Mouse (Mus musculus) thymus, adult 2 months (tissue): Measurements from ENCODE around the gene Lhcgr. TPM values are rescaled to one million over a fixed set of nuclear protein-coding genes. Genes with fewer than 3 reads are reported as not detected.

Experiments used
- DNase-seq: peaks from one replicate; pipeline ENCODE4 v3.0.0; 2021
- H3K27ac ChIP-seq: fragments of 200-500 bp; 2 replicates; pipeline ENCODE4 v1.5.1; 2012; ENCODE audit warnings: low read length, control low read depth; ENCODE audit not compliant: control insufficient read depth, insufficient read depth
- H3K27me3 ChIP-seq: fragments of 200-500 bp; 2 replicates; pipeline ENCODE4 v1.6.1; 2012; ENCODE audit warnings: mild to moderate bottlenecking, low read length, moderate library complexity, mixed read lengths; ENCODE audit not compliant: control insufficient read depth, insufficient read depth
- H3K36me3 ChIP-seq: fragments of 200-500 bp; 2 replicates; pipeline ENCODE4 v1.6.1; 2012; ENCODE audit warnings: mild to moderate bottlenecking, low read length, moderate library complexity; ENCODE audit not compliant: control insufficient read depth, insufficient read depth
- H3K4me1 ChIP-seq: fragments of 200-500 bp; replicated peaks from 2 replicates; pipeline ENCODE4 v1.6.1; 2012; ENCODE audit warnings: low read length; ENCODE audit not compliant: control insufficient read depth, insufficient read depth
- H3K4me3 ChIP-seq: fragments of 200-500 bp; 2 replicates; pipeline ENCODE4 v1.5.1; 2012; ENCODE audit warnings: mild to moderate bottlenecking, low read length, control low read depth, moderate library complexity; ENCODE audit not compliant: control insufficient read depth, insufficient read depth
- CTCF ChIP-seq: fragments of 200-500 bp; IDR thresholded peaks from 2 replicates; pipeline ENCODE4 v1.5.1; 2012; ENCODE audit warnings: mild to moderate bottlenecking, control low read depth, low read length, moderate library complexity, borderline replicate concordance; ENCODE audit not compliant: control insufficient read depth, poor library complexity, insufficient read depth; ENCODE audit errors: extremely low read depth
- POLR2A ChIP-seq: fragments of 200-500 bp; IDR thresholded peaks from 2 replicates; pipeline ENCODE4 v1.6.1; 2012; ENCODE audit warnings: mild to moderate bottlenecking, low read length, control low read depth, moderate library complexity; ENCODE audit not compliant: control insufficient read depth, poor library complexity, insufficient read depth; ENCODE audit errors: extremely low read depth
- WGBS: fragments of 180-500 bp; shearing (Covaris S2); methylation state at CpG from one replicate; pipeline ENCODE4 v1.1.7; 2018; 5-methylcytosine and 5-hydroxymethylcytosine counted together
- polyA plus RNA-seq: library from polyadenylated mRNA; depleted of rRNA; stranded (reverse); fragments of >200 nt; gene quantifications from 2 replicates; pipeline ENCODE4 v1.2.3, GENCODE M21; 2012

The Lhcgr gene
- polyA plus RNA-seq, 1 experiment: 0.11 TPM

DNA sequence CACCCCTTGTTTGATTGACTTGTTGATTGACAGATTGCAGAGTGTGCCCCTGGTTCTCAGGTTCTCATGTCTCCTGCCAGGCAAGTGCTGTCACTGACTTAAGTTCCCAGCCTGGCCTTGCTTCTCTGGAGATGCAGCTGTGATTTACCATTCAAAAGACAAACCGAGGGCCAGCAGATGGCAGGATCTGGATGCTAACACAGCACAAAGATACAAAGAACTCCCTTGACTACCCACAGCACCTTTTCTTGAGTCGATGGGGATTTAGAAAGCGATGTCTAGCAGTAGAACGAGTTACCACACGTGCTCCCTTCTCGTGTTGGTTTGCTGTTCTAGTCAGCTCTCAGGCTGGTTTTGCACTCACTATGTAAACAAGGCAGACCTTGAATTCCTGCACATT is 4.9 kb downstream of the Lhcgr start:
- DNase-seq: no peak
- Histone ChIP-seq H3K36me3 (no peaks in the 10 kb centered on the region), H3K4me3 (no peak overlapping the region), H3K27ac (no peak overlapping the region), H3K4me1 (no peaks in the 10 kb centered on the region), H3K27me3 (no peaks in the 10 kb centered on the region)
- WGBS: 87% methylated on average over 6 of the region's 6 CpGs
- no peak for TF ChIP-seq POLR2A
- no peak for TF ChIP-seq CTCF

DNA sequence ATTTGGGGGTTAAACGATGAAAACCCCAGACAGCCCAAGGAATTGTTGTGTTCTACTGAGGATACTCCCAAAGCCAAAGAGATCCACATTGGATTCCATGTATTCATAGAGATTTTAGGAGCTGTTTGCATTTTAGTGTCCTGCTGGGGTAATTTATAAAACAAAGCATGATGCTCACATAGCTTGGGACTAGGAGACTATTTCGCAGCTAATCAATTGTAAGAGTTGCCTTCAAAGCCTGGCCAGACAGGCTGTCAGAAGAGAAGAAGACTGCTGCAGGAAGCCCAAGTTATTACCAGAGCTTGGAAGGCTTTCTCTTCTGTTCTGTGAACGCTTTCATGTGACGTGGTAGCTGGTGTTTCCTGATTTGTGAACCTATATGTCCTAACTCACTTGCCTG is 5.4 kb downstream of the Lhcgr start:
- no peaks in the 10 kb centered on the region for H3K4me1 ChIP-seq
- no peak for TF ChIP-seq CTCF
- no peak for TF ChIP-seq POLR2A
- no peaks in the 10 kb centered on the region for H3K27me3 ChIP-seq
- H3K4me3 ChIP-seq: no peak overlapping the region
- no peak overlapping the region for H3K27ac ChIP-seq
- 91% methylated on average over 4 of the region's 4 CpGs for WGBS
- no peak for DNase-seq
- H3K36me3 ChIP-seq: no peaks in the 10 kb centered on the region

GRCm38 (mm10) chr17:88779148-88779547 is 12.6 kb downstream of the Lhcgr start:
- H3K27ac ChIP-seq: no peak overlapping the region
- 73% methylated on average over 3 of the region's 3 CpGs for whole genome bisulfite sequencing
- H3K4me3 ChIP-seq: no peak overlapping the region
- no peaks in the 10 kb centered on the region for H3K27me3 ChIP-seq
- DNase-seq: no peak
- no peaks in the 10 kb centered on the region for H3K36me3 ChIP-seq
- TF ChIP-seq CTCF (no peak), POLR2A (no peak)
- H3K4me1 ChIP-seq: no peaks in the 10 kb centered on the region

DNA sequence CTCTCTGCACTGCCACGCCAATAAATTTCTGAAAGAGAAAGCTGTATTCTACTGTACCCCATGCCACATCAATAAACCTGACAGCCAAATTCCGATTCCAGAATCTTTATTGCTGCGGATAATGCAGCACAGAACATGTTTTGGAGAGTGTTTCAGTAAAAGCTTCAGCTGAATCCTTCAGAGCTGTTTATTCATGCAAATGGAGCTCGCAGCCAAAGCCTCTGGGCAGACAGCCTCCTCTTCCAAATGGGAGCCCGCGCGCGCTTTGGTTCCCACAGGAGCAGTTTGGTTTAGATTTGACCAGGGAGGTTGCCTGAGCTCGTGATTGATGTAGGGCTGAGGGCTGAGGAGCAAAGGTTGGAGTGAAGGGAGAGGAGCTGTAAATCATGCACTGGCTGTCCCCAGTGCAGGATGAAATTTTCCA is 17.7 kb downstream of the Lhcgr start:
- Histone ChIP-seq H3K36me3 (no peaks in the 10 kb centered on the region), H3K27me3 (no peaks in the 10 kb centered on the region), H3K4me3 (no peak overlapping the region), H3K27ac (no peak overlapping the region), H3K4me1 (no peaks in the 10 kb centered on the region)
- no peak for TF ChIP-seq CTCF
- no peak for TF ChIP-seq POLR2A
- DNase-seq: no peak
- WGBS: 84% methylated on average over 9 of the region's 9 CpGs

GRCm38 (mm10) chr17:88770081-88770480 is 21.7 kb downstream of the Lhcgr start:
- Histone ChIP-seq H3K27ac (no peak overlapping the region), H3K4me3 (no peak overlapping the region), H3K27me3 (no peaks in the 10 kb centered on the region), H3K4me1 (no peaks in the 10 kb centered on the region), H3K36me3 (no peaks in the 10 kb centered on the region)
- TF ChIP-seq CTCF: no peak
- no peak for TF ChIP-seq POLR2A
- DNase-seq: no peak
- WGBS: 94% methylated on average over 7 of the region's 7 CpGs

DNA sequence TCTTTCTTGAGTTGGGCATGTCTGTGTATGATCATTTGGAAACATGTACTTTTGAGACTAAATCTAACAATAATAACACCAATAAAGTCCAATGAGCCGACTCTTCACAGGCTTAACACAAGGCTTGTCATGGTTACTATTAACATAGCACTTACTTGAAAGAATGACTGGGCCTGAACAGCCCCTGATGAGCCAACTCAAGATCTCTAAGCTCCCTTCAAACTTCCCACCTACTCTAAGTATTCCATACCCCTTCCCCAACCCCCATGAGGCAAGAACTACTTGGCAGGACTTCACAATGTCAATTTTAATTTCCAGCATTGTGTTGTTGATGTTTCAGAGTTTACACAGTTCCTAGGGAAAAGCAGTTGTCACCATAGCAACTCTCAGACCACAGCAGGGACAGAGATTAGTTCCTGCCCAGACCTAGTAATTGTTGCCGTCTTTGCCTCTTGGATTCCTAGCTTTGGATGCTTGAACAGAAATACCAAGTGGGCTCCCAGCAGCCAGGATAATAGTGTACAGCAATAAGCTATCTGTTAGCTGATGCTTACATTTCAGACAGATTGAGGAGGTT is 22.4 kb downstream of the Lhcgr start:
- no peak for DNase-seq
- no peak for TF ChIP-seq CTCF
- WGBS: 96% methylated on average over 2 of the region's 2 CpGs
- no peaks in the 10 kb centered on the region for H3K36me3 ChIP-seq
- no peaks in the 10 kb centered on the region for H3K4me1 ChIP-seq
- no peak overlapping the region for H3K4me3 ChIP-seq
- no peak overlapping the region for H3K27ac ChIP-seq
- H3K27me3 ChIP-seq: no peaks in the 10 kb centered on the region

- no peak overlapping the region for H3K4me3 ChIP-seq
- no peaks in the 10 kb centered on the region for H3K36me3 ChIP-seq
- TF ChIP-seq POLR2A (no peak), CTCF (no peak)
- no peaks in the 10 kb centered on the region for H3K27me3 ChIP-seq
- 94% methylated on average over 6 of the region's 6 CpGs for WGBS
- DNase-seq: no peak
- H3K4me1 ChIP-seq: no peaks in the 10 kb centered on the region
- no peak overlapping the region for H3K27ac ChIP-seq
These were observed 24.9 kb downstream of the Lhcgr start for GRCm38 (mm10) chr17:88766857-88767256.
